Mouse (Mus musculus) cerebellum, adult 2 months (tissue): ENCODE results near the gene Gm38431. TPM values are rescaled to one million over a fixed set of nuclear protein-coding genes. Genes with fewer than 3 reads are reported as not detected.

ENCODE experiments used
- DNase-seq, 2 experiments: peaks; one replicate each; pipeline ENCODE4 v3.0.0; 2021
- H3K27ac ChIP-seq: fragments of 200-500 bp; 2 replicates; pipeline ENCODE4 v1.5.1; 2012; ENCODE audit warnings: low read length, control low read depth, inconsistent platforms; ENCODE audit not compliant: insufficient read depth
- H3K27me3 ChIP-seq: fragments of 200-500 bp; 2 replicates; pipeline ENCODE4 v1.6.1; 2012; ENCODE audit warnings: inconsistent platforms, mild to moderate bottlenecking, low read length, moderate library complexity; ENCODE audit not compliant: control insufficient read depth, insufficient read depth
- H3K4me1 ChIP-seq: fragments of 200-500 bp; 2 replicates; pipeline ENCODE4 v1.6.1; 2011; ENCODE audit warnings: low read length; ENCODE audit not compliant: control insufficient read depth, insufficient read depth
- H3K4me3 ChIP-seq: fragments of 200-500 bp; replicated peaks from 2 replicates; pipeline ENCODE3; 2011; ENCODE audit warnings: mild to moderate bottlenecking, low read depth, low read length, control low read depth; ENCODE audit not compliant: insufficient read depth
- CTCF ChIP-seq: fragments of 200-500 bp; IDR thresholded peaks from 2 replicates; pipeline ENCODE4 v1.5.1; 2011; ENCODE audit warnings: low read depth, mild to moderate bottlenecking, control low read depth, low read length, moderate library complexity, borderline replicate concordance; ENCODE audit not compliant: insufficient read depth
- POLR2A ChIP-seq: fragments of 200-500 bp; IDR thresholded peaks from 2 replicates; pipeline ENCODE4 v1.6.1; 2011; ENCODE audit warnings: low read length, control low read depth, borderline replicate concordance; ENCODE audit not compliant: insufficient read depth
- WGBS: fragments of 180-500 bp; shearing (Covaris S2); methylation state at CpG from one replicate; pipeline ENCODE4 v1.1.7; 2018; 5-methylcytosine and 5-hydroxymethylcytosine counted together
- polyA plus RNA-seq: library from polyadenylated mRNA; depleted of rRNA; stranded (reverse); fragments of >200 nt; gene quantifications from 2 replicates; pipeline ENCODE4 v1.2.3, GENCODE M21; 2012

Gm38431 gene
- polyA plus RNA-seq, 1 experiment, result 2.6 TPM

GRCm38 (mm10) chr9:21117073-21117472 is 25.3 kb upstream of the Gm38431 start:
- Histone ChIP-seq H3K27ac (no peak overlapping the region), H3K27me3 (no peaks in the 10 kb centered on the region), H3K4me3 (no peak overlapping the region), H3K4me1 (peaks cover 13% of the 10 kb centered on the region)
- WGBS, result 63% methylated on average over 6 of the region's 6 CpGs
- no peak for DNase-seq
- TF ChIP-seq CTCF (no peak), POLR2A (no peak)

- Histone ChIP-seq H3K27me3 (no peaks in the 10 kb centered on the region), H3K4me3 (no peak overlapping the region), H3K27ac (no peak overlapping the region), H3K4me1 (peaks cover 13% of the 10 kb centered on the region)
- WGBS, result 92% methylated on average over 8 of the region's 8 CpGs
- no peak for DNase-seq
- no peak for TF ChIP-seq CTCF
- TF ChIP-seq POLR2A, result no peak
Measured at GRCm38 (mm10) chr9:21115105-21115504, 23.3 kb upstream of the Gm38431 start.

DNA sequence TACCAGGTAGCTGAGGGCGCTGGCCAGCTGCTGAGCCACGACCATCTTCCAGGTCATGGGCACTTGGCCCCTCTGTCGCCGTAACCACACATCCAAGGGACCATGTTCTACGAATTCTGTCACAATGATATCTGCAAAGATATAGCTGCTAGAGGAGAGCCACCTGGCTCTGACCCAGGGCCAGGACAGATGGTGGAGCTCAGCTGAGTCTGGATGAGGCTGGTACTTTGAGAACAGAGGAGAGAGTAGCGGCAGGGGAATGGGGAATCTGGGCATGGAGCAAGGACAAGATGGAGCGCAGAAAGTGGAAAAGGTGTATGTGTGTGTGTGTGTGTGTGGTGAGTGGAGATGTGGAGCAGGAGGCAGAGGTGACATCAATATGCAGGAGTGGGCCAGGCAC is 22.4 kb upstream of the Gm38431 start:
- Histone ChIP-seq H3K4me1 (peaks cover 13% of the 10 kb centered on the region), H3K27me3 (no peaks in the 10 kb centered on the region), H3K27ac (no peak overlapping the region), H3K4me3 (no peak overlapping the region)
- peak in 1 of 2 experiments; percentile 36 for DNase-seq
- TF ChIP-seq CTCF (no peak), POLR2A (no peak)
- WGBS, result 40% methylated on average over 7 of the region's 7 CpGs

GRCm38 (mm10) chr9:21113751-21114150 is 22.0 kb upstream of the Gm38431 start:
- DNase-seq, result no peak
- 74% methylated on average over 6 of the region's 6 CpGs for WGBS
- Histone ChIP-seq H3K4me3 (no peak overlapping the region), H3K4me1 (peaks cover 13% of the 10 kb centered on the region), H3K27ac (no peak overlapping the region), H3K27me3 (no peaks in the 10 kb centered on the region)
- TF ChIP-seq POLR2A, result no peak
- no peak for TF ChIP-seq CTCF

GRCm38 (mm10) chr9:21107607-21108237 is 15.9 kb upstream of the Gm38431 start:
- TF ChIP-seq POLR2A (no peak), CTCF (no peak)
- H3K4me1 ChIP-seq, result no peaks in the 10 kb centered on the region
- H3K27ac ChIP-seq, result no peak overlapping the region
- H3K4me3 ChIP-seq, result no peak overlapping the region
- no peaks in the 10 kb centered on the region for H3K27me3 ChIP-seq
- 57% methylated on average over 23 of the region's 23 CpGs for WGBS
- no peak for DNase-seq

DNA sequence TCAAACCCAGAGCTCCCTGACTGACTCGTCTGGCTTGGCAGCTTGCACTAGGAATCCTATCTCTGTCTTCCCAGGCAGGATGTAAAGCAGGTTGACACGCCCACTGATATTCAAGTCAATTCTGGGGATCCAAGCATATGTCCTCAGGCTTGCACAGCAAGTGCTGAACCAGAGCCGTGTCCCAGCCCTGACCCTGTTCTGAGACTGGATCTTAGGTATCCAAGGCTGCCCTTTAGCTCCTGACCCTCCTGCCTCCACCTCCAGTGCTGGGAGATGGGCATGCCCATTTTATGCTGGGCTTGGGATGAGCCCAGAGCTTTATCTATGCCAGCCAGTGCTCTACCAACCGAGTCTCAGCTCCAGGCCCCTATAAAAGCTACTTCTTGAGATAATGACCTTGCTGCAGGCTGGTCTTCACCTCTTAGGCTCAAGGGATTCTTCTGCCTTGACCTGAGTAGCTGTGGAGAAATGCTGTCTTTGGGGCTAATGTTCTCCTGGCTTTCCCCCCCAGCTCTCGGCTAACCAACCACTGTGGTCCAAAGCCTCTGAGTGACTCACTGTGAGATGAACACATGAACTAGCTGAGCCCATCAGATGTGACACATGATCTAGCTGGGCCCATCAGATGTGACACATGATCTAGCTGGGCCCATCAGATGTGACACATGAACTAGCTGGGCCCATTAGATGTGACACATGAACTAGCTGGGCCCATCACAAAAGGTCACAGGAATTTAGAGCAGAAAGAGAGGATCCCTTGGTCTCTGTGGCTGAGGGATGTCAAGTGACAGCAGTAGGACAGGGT is 14.2 kb upstream of the Gm38431 start:
- 76% methylated on average over 5 of the region's 5 CpGs for WGBS
- Histone ChIP-seq H3K27me3 (no peaks in the 10 kb centered on the region), H3K4me1 (no peaks in the 10 kb centered on the region), H3K4me3 (no peak overlapping the region), H3K27ac (no peak overlapping the region)
- DNase-seq, result no peak
- TF ChIP-seq CTCF, result no peak
- TF ChIP-seq POLR2A, result no peak

GRCm38 (mm10) chr9:21104814-21105213 is 13.0 kb upstream of the Gm38431 start:
- Histone ChIP-seq H3K27ac (no peak overlapping the region), H3K4me1 (no peaks in the 10 kb centered on the region), H3K27me3 (no peaks in the 10 kb centered on the region), H3K4me3 (no peak overlapping the region)
- TF ChIP-seq CTCF (no peak), POLR2A (no peak)
- no peak for DNase-seq
- 86% methylated on average over 6 of the region's 6 CpGs for WGBS

- TF ChIP-seq POLR2A, result no peak
- no peak for TF ChIP-seq CTCF
- Histone ChIP-seq H3K27ac (no peak overlapping the region), H3K4me1 (no peaks in the 10 kb centered on the region), H3K4me3 (no peak overlapping the region), H3K27me3 (no peaks in the 10 kb centered on the region)
- no peak for DNase-seq
- WGBS, result 87% methylated on average over 2 of the region's 2 CpGs
Measured at GRCm38 (mm10) chr9:21102076-21102475, 10.3 kb upstream of the Gm38431 start.
